Mouse (Mus musculus): ENCODE data around the gene Eml1. TPM values are rescaled to one million over a fixed set of nuclear protein-coding genes. Genes with fewer than 3 reads are reported as not detected.
"Not testable (repeated sequence)": the region's sequence is repeated elsewhere in the genome, so short reads cannot be mapped to it uniquely, and the experiment has no call there.

Eml1 gene
- total RNA-seq, 1 experiment from 2014 or later: 0.12 TPM

DNA sequence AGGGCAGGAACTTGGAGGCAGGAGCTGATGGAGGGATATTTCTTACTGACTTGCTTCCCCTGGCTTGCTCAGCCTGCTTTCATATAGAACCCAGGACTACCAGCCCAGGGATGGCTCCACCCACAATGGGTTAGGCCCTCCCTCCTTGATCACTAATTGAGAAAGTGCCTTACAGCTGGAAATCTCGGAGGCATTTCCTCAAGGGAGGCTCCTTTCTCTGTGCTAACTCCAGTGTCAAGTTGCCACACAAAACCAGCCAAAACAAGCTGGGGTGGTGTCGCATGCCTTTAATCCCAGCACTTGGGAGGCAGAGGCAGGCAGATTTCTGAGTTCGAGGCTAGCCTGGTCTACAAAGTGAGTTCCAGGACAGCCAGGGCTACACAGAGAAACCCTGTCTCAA lies 136.3 kb downstream of the Eml1 start:
- ATAC-seq (ENCODE audit: extremely low read depth, insufficient number of reproducible peaks, low FRiP score, poor library complexity, severe bottlenecking): not testable (repeated sequence)

- no peak for ATAC-seq (ENCODE audit: extremely low read depth, insufficient number of reproducible peaks, low FRiP score, poor library complexity, severe bottlenecking)
These were observed 139.8 kb downstream of the Eml1 start for GRCm38 (mm10) chr12:108510571-108510970.

DNA sequence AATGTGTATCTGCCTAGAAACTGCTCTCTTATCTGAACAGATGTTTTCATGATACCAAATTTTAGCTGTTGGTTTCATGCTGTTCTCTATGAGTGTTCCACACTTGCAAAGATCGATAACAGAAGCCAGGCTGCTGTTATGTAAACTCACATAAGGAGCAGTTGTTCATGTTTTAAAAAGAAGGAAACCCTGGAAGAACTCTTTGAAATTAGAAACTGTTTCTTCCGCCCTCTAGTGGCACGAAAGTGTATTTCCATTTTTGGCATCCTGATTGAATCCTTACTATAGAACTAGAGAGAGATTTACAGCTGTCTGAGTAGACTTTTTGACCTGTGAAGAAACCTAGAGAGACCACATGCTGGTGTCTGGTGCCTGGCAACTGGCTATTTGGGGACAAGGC lies 140.3 kb downstream of the Eml1 start:
- ATAC-seq (ENCODE audit: extremely low read depth, insufficient number of reproducible peaks, low FRiP score, poor library complexity, severe bottlenecking): no peak

DNA sequence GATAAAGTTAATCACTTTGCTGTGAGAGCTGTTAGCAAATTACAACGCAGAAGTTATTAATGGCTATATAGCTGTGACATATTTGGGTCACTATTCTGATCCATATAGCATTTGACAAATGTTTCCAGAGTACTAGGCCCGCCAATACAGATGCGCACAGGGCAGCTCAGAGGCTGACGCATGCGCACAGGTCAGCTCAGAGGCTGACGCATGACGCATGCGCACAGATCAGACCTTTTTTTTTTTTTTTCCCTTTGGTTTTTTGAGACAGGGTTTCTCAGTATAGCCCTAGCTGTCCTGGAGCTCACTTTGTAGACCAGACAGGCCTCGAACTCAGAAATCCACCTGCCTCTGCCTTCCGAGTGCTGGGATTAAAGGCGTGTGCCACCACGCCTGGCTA lies 144.7 kb downstream of the Eml1 start:
- ATAC-seq (ENCODE audit: extremely low read depth, insufficient number of reproducible peaks, low FRiP score, poor library complexity, severe bottlenecking): no peak

DNA sequence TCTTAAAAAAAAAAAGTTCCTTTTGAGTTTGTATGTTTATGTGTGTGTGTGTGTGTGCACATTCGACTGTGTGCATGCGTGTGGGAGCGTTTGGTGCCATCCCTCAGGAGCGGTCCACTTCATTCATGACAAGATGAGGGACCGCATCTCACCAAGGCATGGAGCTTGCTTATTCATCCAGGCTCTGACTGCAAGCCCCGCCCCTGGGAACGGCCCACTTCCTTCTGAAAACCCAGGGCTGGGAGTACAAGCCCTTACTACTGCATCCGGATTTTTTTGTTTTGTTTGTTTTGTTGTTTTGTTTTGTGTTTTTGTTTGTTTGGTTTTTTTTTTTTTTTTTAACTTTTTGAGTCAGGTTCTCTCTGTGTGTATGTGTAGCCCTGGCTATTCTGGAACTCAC lies 148.6 kb downstream of the Eml1 start:
- ATAC-seq (ENCODE audit: extremely low read depth, insufficient number of reproducible peaks, low FRiP score, poor library complexity, severe bottlenecking): no peak

DNA sequence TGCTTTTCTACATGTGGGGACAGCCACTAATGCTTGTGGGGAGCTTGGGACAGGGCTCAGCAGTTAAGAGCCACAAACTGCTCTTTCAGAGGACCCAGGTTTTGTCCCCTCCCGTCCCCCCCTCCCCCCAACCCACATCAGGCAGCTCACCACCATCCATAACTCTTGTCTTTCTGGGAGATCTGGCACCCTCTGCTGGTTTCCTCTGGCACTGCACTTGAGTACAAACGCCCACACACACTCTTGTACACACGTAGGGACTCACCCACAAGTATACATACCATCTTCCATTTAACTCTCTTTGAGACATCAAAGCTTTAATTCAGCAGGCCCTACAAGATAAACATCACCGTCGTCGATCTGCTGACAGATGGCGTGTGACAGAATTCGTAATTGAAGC lies 158.5 kb downstream of the Eml1 start:
- no peak for ATAC-seq (ENCODE audit: extremely low read depth, insufficient number of reproducible peaks, low FRiP score, poor library complexity, severe bottlenecking)

DNA sequence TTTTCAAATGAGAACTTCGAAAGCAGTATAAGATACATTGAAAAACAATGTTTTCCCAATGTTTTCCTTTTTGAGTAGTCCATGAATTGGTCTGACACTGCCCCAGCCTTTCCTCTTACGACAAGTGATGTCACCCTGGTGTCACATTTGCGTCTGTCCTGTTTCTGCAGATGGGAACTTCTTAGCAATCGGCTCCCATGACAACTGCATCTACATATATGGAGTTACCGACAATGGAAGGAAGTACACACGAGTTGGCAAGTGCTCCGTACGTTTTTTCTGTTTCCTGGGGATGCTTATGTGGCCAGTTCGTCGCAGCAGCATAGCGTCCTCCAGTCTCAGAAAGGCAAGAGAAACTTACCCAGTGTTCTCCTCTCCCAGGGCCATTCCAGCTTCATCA lies 163.7 kb downstream of the Eml1 start:
- ATAC-seq (ENCODE audit: extremely low read depth, insufficient number of reproducible peaks, low FRiP score, poor library complexity, severe bottlenecking): no peak

DNA sequence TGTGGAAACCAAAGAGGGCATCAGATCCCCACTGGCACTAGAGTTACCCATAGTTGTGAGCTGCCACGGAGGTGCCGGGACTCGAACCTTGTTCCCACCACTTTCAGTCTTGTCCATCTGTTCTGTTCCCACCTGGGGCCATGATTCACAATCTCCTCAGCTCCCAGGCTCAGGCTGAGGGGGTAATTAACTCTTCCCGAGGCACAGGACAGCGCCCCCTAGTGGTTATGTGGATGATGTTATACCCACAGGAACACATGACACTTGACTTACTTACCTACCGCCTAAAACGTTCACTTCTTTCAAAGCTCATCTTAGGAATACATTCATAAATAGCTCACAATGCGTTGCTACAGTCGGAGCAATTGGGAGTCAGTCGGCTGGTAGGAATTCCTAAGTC lies 165.7 kb downstream of the Eml1 start:
- ATAC-seq (ENCODE audit: extremely low read depth, insufficient number of reproducible peaks, low FRiP score, poor library complexity, severe bottlenecking): no peak

GRCm38 (mm10) chr12:108541088-108541487 lies 170.3 kb downstream of the Eml1 start:
- 0 out of 2 replicates have a peak, but pooled peaks have one; percentile 25 for ATAC-seq (ENCODE audit: extremely low read depth, insufficient number of reproducible peaks, low FRiP score, poor library complexity, severe bottlenecking)

DNA sequence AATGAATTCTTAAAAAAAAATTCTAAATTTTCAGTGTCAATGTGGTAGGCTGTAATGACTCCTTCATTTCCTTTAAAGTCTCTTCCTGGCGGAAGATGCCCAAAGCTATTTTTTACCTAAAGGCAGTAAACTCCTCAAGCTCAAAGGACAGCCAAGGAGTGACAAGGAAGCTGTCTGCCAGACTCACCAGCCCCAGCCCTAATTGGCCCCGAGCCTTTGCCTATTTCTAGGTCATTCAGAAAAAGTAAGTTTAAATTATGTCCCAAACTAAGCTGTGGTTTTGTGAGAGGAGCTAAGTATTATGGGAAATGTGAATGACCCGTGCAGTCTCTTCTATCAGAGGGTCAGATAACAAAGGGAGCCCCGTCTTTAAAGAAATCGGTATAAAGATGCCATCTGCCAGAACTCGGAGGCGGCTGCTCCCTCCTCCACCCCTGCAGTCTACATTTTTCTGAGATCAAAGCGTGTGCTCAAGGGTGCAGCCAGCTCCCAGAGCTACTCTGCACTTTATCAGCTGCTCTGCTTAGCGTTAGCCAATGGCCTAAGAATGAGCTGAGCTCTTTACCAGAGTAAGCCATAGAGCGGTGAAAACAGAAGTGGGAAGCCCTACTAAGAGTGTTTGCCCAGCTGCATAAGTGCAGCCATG lies 175.9 kb downstream of the Eml1 start:
- no peak for ATAC-seq (ENCODE audit: extremely low read depth, insufficient number of reproducible peaks, low FRiP score, poor library complexity, severe bottlenecking)

GRCm38 (mm10) chr12:108547251-108547875 lies 176.6 kb downstream of the Eml1 start:
- ATAC-seq (ENCODE audit: extremely low read depth, insufficient number of reproducible peaks, low FRiP score, poor library complexity, severe bottlenecking): no peak

DNA sequence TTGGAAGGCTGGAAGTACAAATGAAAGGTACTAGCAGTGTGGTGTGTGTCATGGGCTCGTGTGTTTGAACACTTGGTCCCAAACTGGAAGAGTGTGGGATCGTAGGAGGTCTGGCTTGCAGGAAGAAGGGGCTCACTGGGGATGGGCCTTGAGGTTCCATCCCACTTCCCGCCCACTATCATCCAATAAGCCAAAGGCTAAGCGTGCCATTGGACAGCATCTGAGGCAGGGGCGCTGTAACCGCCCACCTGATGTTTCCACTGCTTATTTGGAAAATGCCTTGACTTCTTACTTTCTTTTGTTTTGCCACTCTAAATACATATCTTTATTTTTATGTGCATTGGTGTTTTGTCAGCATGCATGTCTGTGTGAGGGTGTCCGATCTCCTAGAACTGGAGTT lies 181.0 kb downstream of the Eml1 start:
- ATAC-seq (ENCODE audit: extremely low read depth, insufficient number of reproducible peaks, low FRiP score, poor library complexity, severe bottlenecking): no peak

GRCm38 (mm10) chr12:108553079-108553478 lies 182.3 kb downstream of the Eml1 start:
- no peak for ATAC-seq (ENCODE audit: extremely low read depth, insufficient number of reproducible peaks, low FRiP score, poor library complexity, severe bottlenecking)

- ATAC-seq (ENCODE audit: extremely low read depth, insufficient number of reproducible peaks, low FRiP score, poor library complexity, severe bottlenecking): no peak
These were observed 183.5 kb downstream of the Eml1 start, which contains the start of gene Evl for GRCm38 (mm10) chr12:108554120-108554841. Gene Evl (plus strand): TSS chr12:108554720.

- ATAC-seq (ENCODE audit: extremely low read depth, insufficient number of reproducible peaks, low FRiP score, poor library complexity, severe bottlenecking): no peak
These were observed 184.3 kb downstream of the Eml1 start for GRCm38 (mm10) chr12:108554861-108555556.

DNA sequence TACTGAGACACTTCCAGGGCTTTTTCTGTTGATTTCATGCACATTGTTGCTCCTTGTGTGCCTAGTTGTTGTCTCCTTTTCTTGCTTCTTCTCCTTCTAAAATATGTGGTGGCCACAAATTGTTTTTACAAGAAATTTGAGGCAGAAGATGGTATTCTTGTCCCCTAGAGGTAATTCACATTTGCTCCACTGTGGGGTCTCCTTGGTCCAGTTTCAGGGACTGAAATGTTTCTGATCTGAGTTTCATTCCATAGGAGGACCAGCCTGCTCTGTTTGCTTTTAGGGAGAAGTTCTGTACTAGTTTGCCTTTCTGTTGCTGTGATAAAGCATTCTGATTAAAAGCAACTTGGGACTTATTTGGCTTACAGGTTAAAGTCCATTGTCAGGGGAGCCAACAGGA lies 187.4 kb downstream of the Eml1 start:
- ATAC-seq (ENCODE audit: extremely low read depth, insufficient number of reproducible peaks, low FRiP score, poor library complexity, severe bottlenecking): no peak

- ATAC-seq (ENCODE audit: extremely low read depth, insufficient number of reproducible peaks, low FRiP score, poor library complexity, severe bottlenecking): no peak
These were observed 192.5 kb downstream of the Eml1 start for GRCm38 (mm10) chr12:108563238-108563637.

- no peak for ATAC-seq (ENCODE audit: extremely low read depth, insufficient number of reproducible peaks, low FRiP score, poor library complexity, severe bottlenecking)
These were observed 194.3 kb downstream of the Eml1 start for GRCm38 (mm10) chr12:108564910-108565506.

GRCm38 (mm10) chr12:108579156-108579871 lies 208.6 kb downstream of the Eml1 start:
- ATAC-seq (ENCODE audit: extremely low read depth, insufficient number of reproducible peaks, low FRiP score, poor library complexity, severe bottlenecking): no peak
